Mouse (Mus musculus) T-helper 1 cell (primary cell): ENCODE data around the gene Pkp4.

Source experiments
- in situ Hi-C: fragments of 300-600 bp; cut with MboI, MseI; formaldehyde crosslinking; loops from one replicate; pipeline ENCODE4 v1.15.1; 2025; ENCODE audit warnings: high pct_unique_total_duplicates

The Pkp4 gene

DNA sequence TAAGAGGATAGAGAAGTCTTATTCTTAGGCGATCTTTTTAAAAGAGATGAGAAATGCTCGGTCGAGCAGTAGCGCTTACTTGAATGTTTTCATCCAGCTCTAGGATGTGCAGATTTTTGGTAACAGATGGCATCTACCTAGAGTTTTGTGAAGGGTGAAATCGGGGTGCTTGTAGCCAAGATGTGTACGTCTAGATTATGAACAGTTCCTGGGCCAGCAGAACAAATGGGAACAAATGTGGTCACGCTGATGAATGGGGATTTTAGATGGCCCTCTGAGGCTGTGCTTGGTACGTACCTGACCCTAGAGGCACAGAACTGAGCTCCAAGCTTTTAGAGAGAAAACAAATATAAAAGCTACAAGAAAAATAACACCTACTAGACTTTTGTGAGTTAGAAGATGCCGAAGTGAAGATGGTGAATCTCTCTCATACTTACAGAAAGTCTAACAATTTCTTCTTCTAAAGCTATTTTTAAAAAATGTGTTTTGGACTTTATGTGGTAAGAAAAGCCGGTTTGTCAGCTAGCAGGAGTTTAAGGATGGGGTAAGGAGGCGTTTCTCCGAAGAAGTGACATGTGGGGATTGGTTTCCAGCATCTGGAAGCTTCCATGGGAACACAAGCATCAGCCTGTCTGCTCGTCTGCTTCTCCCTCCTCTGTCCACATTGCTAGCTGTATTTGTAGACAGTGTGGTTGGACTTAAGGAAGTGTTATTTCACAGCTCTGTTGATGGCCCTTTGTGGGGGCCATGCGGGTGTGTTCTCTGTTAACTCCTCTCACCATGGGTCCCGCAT lies 20.9 kb downstream of the Pkp4 start:
- in situ Hi-C loops = no loop called here

DNA sequence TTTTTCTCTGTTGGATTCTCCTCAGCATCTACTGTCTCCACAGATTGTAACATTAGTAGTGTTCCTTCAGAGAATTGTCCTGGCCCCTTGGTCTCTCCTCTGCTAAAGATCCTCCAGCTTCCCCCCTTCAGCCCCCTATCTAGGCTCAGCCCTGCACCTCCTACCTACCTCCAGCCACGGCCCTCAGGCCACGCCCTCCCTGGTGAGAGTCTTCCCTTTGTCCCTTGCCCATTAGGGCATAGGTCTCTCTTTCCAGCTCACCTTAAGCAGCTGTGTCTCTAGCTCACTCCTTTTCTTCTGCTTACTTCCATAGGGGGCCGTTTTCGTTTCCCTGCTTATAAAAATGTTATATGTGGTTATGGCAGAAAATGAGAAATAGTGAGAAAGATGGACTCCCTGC lies 22.9 kb downstream of the Pkp4 start:
- in situ Hi-C loops = no loop called here

DNA sequence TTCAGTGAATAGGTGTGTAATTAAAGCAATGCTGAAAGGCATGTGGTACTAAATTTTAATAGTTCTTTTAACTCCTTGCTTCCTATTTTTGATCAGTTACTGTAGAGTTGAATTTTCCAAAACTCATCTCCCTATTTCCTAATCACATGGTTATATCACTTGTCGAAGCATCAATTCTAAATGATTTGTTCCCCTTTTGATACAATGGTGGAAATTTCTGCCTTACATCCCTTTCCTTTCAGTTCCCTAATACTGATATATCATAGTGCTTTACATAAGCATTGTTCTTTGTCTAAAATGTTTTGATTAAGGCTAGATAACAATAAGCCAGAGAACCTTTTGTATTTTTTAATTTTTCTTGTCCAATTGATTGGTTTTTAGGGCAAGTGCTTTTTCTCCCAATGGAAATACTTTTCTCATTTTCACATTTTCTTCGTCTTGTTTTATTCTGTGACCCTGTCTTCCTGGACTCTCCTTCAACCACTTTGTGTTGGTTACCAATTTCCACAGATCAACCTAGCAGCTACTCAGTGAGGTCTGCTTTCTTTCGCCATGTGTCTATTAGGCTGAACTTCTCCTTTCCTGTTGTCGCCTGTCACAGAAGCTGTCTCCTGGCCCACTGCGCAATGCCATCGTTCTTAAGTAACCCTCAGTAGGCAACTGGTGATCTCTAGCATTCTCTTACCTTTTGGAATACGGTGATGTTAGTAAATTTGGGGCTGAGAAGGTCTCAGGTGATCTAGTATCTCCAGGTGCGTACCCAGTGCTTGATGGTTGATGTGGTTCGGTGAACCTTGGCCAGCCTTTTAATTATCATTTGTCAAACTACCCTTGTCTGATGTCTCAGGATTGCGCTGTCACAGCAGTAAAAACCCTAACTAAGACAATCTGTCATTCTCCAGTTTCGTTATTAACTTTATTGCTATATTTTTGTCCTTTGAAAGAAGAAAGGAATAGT lies 23.7 kb downstream of the Pkp4 start:
- in situ Hi-C loops = no loop called here

DNA sequence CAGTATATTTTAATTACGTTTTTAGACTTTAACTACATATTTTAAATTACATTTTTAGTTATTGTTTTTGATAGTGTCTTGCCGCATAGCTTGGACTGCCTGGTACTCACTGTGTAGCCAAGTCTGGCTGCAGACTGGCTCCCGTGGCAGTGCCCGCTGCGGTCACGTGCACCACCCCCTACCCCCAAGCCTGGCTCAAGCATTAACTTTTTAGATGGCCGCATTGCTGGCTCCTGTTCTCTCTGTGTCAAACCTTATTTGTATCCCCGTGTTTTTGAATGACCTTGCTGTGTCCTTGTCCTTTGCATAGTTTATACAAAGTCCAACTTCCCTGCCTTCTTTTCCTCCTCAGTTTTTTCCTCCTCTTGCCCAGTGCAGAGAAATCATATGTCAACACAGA lies 25.5 kb downstream of the Pkp4 start:
- in situ Hi-C loops = no loop called here

DNA sequence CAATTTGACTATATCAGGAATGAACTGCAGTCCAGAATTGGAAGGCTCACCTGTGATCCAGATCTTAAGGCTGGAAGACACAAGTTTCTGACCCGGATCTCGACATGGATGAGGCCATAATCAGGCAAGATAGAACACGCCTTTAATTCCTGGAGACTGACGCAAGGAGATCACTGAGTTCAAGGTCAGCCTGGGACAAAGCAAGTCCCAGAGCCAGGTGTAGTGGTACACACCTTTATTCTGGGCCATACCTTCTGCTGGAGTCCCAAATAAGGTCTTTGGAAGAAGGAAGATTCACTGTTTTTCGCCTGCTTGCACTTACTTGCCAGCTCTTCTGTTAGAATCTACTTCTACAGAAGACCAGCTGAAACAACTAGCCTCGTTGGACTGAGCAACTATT lies 26.3 kb downstream of the Pkp4 start:
- in situ Hi-C loops = no loop called here

DNA sequence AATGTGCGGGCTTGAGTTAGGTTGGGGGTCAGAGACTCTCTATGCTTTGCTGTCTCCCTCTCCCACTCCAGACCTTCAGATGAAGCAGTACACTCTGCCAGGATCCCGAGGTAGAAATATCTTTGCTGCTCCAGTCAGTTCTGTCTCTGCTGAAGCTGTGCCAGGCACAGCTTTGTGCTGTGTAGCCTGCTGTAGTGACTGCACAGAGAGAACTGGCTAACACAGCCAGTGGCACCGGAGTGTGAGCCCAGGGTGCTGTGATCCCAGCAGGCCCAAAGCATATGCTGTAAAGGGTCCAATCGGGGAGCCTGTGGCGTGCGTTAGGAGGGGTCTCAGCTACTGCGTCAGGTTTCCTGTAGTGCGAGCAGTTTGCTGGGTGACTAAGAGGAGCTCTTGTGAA lies 27.7 kb downstream of the Pkp4 start:
- in situ Hi-C loops = no loop called here

DNA sequence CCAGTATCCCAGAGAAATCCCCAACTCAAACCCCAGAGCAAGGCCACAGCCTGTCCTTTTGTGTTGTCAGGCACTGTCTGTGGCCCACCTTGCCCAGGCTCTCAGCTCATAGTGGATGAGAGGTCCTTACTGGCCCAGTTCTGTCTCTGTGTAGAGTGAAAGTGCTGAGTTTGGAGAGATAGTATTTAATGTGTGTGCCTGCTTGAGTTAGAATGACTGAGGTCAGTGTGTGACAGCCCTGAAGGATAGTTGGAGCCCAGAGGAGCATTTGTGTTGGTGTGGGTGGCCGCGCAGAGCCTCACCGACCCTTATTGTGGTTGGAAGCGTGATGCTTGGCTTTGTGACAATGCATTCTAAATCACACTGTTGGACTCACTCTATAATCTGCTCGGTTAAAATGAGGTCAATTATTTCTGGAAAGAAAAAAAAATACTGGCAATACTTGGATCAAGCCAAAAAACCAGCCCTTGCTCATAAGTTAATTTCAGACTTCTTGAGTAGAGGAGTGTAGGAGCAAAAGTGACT lies 29.1 kb downstream of the Pkp4 start:
- in situ Hi-C loops = no loop called here

DNA sequence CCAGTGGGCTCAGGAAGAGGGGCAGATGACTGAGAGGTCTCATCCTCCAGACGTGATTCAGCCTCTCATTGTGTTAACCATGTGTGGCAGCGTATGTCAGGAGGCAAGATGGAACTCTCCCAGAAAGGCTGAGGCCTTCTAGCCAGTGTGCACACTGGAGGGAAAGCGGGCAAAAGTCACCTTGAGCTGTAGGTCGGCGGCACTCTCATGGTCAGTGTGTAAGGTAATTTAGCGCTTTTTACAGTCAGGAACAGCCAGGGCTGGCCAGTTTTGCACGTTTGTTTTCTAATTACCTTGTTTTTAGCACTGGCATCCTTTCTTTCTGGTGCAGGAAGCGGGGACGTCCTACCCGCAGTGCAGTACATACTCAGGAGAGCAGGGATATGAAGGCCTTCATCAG lies 29.5 kb downstream of the Pkp4 start:
- in situ Hi-C loops = no loop called here

DNA sequence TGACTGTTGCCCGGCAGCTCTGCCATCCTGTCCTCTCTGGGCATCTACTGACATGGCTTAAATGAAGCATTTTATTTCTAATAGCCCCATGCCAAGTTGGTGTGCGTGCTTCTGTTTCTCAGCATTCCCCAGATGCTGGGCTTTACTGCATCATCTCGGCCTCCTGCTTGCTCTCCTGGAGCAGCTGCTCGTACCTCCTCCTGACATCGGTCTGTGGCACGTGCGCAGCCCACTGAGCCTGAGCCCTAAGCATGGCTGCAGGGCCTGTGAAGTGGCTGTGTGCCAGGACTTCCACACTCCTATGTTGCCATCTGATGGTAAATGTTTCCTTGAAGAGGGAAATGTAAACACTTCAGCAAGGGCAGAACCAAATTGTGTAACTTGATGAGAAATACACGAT lies 30.8 kb downstream of the Pkp4 start:
- in situ Hi-C loops = no loop called here

DNA sequence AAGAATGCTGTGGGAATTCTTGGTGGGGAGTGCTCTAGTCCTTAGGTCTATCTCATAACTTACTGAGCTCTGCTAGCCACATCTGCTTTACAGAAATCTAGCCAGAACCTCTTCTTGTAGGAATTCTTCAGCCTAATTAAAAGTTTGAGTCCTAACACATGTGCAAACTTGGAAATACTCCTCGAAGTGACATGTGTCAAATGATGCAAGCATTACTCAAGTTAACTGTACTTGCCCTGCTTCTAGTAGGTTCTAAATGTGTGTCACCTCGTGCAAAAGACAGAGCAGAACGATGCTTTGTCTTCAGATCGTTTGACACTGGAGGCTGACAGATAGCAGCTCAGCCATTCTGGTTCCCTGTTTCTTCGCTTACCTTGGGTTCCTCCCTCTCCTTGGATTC lies 32.5 kb downstream of the Pkp4 start:
- in situ Hi-C loops = no loop called here

DNA sequence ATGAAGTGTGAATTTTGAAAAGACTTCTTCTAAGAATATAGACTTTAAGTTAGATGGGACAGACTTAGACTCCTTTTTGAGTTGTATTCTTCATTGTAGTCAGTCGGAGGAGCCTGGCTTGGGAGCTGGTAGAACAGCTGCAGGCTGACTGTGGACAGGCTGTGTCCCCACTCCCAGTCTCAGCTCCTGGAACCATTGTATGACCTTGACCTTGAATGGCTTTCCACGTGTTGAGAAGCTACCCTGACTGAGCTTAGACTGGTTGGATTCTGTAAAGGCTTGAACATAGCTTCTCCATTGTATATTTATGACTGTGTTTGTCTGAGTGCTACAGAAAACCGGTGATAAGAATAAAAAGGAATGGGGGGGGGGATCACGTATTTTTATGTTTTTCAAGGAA lies 36.5 kb downstream of the Pkp4 start:
- in situ Hi-C loops = no loop called here

DNA sequence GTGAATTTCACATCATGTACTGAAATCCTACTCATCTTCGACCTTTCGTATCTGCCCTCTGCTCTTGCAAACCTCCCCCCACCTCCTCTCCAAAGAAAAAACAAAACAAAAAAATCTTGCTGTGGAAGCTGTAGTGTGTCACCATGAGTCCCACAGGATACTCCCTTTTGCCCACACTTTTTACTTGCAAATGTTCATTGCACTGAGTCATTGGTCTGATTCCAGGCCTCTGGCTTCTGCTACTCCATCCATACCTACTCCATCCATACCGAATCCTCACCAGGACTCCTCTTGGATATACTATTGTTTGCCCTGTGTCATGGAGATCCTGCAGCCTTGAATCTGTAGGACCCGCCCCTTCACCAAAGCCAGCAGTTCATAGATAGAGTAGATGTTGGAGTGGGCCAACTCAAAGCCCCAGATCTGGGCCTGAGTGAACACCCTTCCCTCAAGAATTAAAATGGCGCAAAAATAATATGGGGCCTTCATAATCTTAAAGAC lies 38.9 kb downstream of the Pkp4 start:
- in situ Hi-C loops = no loop called here

DNA sequence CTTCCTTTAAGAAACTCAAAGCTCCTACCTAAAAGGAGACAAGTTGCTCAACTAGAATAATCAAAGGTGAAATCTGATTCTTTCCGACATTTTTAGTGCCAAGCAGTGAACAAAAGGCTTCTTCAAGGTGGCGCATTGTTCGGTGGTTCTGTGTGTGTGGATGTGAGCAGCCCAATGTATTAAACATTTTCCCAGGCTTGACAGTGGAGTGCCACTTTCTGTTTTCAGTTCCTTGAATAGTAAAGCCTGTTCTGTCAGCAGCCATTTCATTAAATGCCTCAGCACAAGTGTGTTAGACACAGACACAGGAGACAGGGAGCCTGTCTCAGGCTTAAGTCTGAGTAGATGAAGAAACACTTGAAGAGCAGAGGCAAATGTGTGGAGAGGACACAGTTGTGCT lies 39.9 kb downstream of the Pkp4 start:
- in situ Hi-C loops = no loop called here

DNA sequence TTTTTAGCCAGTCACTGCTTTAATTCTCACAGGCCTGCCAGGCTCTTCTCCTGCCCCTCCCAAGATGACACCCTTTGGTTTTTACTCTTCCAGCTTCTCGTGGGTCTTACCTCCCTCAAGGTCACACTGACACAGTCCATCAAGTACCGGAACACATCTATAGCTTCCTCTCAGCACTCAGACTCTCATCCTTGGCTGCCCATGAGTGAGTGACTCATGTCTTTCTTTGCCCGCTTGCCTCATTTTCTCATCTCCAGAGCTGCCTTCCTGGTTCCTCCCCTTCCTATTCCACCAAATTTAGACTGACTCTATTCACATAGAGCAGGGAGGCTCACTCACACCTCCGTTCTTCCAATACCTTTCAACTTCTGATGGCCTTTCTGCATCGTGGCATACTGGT lies 42.3 kb downstream of the Pkp4 start:
- in situ Hi-C loops = no loop called here

DNA sequence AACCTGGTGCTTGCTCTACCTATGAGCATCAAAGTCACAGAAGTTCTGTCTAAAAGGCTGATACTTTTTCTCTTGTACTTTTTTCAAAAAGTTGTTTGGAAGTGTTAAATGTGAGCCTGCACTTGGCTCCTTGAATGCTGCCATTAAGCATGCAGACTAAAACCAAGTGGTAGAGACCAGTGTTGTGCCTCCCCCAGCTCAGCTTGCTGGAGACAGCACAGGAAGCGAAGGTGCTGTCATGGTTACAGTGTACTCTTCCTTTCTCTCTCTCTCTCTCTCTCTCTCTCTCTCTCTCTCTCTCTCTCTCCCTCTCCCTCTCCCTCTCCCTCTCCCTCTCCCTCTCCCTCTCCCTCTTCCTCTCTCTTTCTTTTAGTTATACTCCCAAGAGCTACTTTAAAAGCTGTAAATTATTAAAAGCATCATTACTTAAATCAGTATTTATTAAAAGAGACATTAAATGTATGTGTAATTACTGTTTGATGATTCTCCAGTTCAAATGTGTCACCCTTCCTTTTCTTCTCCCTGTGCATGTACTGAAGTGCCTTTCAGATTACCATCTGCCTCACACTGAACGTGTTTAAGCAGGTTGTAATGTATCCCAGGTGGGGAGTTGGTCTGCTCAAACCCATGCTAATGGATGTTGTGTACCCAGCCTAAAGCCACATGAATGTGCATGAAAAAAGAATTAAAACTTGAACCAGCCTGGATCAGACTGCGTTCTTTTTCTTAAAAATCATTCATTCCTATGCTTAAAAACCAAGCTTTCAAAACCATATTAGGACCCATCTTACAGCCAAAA lies 43.2 kb downstream of the Pkp4 start:
- in situ Hi-C loops = no loop called here

DNA sequence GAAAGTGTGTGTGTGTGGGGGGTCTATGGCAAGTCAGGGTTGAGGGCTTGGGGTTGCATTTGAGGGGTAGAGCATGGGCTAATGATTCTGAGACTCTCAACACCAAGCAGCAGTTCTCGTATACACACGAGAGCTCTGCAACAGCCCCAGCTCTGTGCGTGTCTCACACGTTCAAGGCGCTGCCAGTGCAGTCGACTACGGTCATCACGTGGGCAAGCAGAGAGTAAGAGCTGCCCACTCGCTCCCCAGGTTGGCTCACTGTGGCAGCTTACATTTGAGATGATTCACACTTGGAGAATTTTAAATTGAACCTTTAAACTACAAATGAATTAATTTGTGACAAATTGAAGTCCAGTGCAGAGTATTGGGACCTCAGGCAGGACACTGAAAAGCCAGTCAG lies 44.4 kb downstream of the Pkp4 start:
- in situ Hi-C loops = no loop called here

DNA sequence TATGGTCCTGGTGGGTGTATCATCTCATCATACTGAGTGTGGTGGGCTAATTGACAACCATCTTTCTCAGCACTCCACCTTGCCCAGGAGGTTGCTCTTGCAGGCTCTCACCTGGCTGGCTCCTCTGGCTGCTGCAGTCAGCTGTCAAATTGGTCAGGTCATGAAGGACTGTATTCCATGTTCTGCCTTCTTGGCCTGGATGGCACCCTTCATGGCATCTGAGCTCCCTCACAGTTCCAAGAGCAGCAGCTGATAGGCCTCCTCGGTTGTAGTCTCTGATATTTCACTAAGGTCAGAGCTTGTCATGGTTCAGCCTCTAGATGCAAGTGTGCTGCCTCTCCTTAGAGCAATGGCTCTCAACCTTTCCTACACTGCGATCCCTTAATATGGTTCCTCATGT lies 45.5 kb downstream of the Pkp4 start:
- in situ Hi-C loops = no loop called here

DNA sequence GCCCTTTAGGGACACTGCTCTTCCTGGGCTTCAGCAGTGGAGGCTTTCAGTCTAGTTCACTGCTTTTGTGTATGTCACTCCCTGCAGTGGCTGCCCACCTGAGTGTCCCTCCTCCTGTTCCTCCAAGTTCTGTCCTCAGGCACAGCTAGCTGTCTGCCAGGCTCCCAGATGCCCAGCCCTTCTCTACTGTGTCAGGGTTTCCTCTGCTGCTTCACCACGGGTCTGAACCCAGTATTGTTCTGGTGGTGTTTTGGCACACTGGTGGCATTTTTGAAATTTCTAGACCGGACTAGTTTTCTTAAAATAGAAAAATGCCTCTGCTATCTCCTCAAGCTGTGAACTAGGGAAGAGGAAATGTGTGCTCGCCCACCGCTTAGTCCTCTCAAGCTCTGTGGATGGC lies 46.6 kb downstream of the Pkp4 start:
- in situ Hi-C loops = no loop called here

DNA sequence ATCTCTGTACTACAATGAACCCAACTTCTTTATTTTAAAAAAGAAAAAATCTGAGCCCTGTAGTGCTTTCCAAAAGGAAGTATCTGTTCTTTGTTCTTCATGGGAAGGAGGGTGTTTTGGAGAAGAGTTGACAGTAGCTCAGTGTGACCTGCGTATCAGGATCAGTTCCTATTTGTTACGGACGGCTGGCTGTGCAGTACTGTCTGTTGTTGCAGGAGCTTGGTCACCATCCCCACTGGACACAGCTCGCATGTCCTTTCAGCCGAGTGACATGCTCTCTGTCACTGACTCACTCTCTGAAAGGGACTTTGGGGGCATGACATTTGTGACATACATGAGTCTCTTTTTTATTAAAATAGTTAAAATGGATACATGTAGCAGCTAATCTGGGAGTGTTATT lies 47.1 kb downstream of the Pkp4 start:
- in situ Hi-C loops = no loop called here

DNA sequence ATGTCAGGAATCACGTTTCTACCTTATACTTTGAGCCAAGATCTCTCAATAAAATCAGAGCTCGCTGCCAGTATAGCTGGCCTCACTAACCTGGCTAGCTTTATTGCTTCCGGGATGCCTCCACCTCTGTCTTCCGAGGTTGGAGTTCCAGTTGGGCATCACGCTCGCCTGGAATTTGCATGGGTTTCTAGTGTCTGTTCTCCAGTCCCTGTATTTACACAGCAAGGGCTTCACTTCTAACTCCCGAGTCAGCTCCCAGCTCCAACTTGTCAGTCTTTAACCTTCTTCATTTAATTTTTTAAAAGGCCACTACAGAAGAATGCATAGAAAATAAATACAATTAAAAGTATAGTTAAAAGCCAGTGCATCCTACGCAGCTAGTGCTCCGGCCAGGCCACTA lies 47.6 kb downstream of the Pkp4 start:
- in situ Hi-C loops = no loop called here

DNA sequence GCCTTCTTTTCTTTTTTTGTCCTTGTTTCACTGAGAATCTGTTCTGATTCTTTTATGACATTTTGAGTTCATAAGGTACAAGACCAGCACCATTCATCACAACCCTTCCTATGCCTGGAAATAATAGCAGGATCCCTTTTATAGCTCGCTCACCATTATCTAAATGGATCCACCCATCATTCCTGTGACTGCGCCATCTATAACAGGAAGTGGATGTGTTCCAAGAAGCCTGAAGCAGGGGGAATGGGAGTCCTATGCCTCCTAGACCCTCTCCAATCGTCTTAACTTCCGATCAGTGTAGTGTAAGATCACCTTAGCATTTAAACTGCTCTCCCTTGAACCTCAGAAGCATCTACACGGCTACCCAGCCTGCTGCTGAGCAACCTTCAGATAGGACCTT lies 50.4 kb downstream of the Pkp4 start:
- in situ Hi-C loops = loop anchor here (10.0 kb wide), 1 partner anchor 336 kb away; no protein-coding TSS in a partner anchor

DNA sequence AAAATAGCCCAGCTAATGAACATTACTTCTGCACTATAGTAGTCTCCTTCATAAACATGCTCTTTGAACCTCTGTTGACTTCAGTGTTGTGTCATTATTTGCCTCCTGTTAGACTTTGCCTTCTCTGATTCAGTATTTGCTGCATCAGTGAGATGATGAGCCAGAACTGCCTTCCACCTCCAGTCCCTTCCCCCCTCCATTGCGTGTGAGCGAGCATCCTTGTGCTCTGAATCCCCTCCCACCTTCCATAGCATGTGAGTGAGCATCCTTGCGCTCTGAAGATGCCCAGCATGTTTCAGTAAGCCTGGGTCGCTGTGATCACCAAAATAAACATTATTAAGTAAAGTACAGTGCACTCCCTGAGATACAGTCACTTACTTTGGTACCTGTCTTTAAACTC lies 51.8 kb downstream of the Pkp4 start:
- in situ Hi-C loops = loop anchor here (10.0 kb wide), 1 partner anchor 338 kb away; no protein-coding TSS in a partner anchor
